Mouse (Mus musculus): Measurements from ENCODE around the gene Ckap4. TPM values are rescaled to one million over a fixed set of nuclear protein-coding genes. Genes with fewer than 3 reads are reported as not detected.

Ckap4 gene
- polyA plus RNA-seq (2015; fragmentation: Nextera tagmentation; extraction: Ambion mirVana): 11.7 and 12.3 TPM in 2 replicates

DNA sequence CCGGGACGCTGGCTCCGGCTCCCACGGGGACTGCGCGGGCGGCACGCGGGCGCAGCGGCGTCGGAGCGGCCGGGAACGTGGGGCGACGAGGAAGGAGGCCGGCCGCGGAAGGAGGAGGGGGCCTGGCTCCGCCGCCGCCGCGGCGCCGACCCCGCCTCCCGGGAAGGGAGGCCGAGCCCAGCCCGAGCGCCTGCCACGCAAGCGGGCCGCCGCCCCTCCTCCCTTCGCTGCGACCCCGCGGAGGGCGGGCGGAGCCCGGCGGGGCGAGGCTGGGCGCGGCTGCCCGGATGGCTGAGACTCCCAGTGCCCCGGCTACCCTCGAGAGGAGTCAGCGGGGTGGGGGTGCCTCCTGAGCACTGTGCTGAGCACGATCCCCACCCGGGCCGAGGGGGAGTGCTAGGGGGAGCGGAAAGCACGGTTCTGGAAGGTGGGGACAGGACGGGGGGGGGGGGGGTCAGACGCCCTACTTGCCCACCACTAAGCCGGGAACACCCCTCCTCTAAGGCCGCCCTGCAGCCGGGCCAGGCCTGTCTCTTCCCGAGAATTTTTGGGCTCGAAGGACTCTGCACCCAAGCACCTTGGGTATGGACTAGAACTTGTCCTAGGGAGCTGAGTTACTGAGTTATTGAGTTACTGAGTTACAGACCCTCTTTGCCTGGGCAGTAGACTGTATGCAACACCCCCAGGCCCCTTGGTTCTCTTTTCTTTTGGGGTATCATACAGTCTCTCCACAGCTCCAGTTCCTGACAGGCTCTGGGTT, at the start of gene Ckap4:
Gene Ckap4, minus strand, starts transcription at position 151 of the 760 bp plus-strand sequence.
- WGBS (ENCODE audit: insufficient replicate concordance): 1% methylated on average over 48 of the region's 64 CpGs
- Histone ChIP-seq H3K4me3 (replicated peaks) (peak within 1 kb of the TSS; percentile 61), H3K27me3 (peaks cover 76% of the 10 kb centered on the region), H3K9me3 (replicated peaks) (no peaks in the 10 kb centered on the region), H3K4me1 (replicated peaks) (peaks cover 22% of the 10 kb centered on the region), H3K36me3 (replicated peaks) (no peaks in the 10 kb centered on the region), H3K9ac (peak within 1 kb of the TSS; percentile 54; the same call in 1 of the 2 replicates), H3K4me2 (peak within 1 kb of the TSS; percentile 67), H3K27ac (replicated peaks) (peak within 1 kb of the TSS; percentile 48; the same call in 1 of the 2 replicates)
- peak; percentile 59 for ATAC-seq (ENCODE audit: insufficient read depth)

DNA sequence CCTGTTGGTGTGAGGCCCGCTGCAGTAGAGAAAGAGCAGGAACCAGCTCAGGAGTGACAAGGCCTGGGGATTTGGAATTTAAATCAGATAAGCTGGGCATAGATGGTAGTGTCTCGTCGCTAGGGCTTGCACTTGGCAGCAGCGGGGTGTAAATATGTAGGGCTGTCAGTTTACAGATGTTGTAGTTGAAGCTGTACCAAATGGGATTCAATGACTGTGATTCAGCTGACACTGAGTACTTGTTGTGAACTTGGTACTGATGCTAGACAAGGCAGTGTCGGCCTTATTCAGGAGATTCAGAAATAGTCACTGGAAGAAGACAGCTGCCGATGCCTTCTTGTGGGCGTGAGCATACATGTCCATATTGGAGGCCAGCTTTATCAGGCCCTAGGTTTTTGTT, 48.4 kb upstream of the Ckap4 start:
- Histone ChIP-seq H3K36me3 (replicated peaks) (0 out of 2 replicates have a peak, but pooled peaks cover 3% of the 10 kb centered on the region), H3K9ac (no peak overlapping the region), H3K27me3 (peaks cover 23% of the 10 kb centered on the region; the same call in 1 of the 2 replicates), H3K4me2 (no peak overlapping the region), H3K9me3 (replicated peaks) (no peaks in the 10 kb centered on the region), H3K4me3 (replicated peaks) (no peak overlapping the region), H3K27ac (replicated peaks) (no peak overlapping the region), H3K4me1 (replicated peaks) (peaks cover 37% of the 10 kb centered on the region)
- WGBS (ENCODE audit: insufficient replicate concordance): 66% methylated on average over 7 of the region's 7 CpGs
- no peak for ATAC-seq (ENCODE audit: insufficient read depth)

DNA sequence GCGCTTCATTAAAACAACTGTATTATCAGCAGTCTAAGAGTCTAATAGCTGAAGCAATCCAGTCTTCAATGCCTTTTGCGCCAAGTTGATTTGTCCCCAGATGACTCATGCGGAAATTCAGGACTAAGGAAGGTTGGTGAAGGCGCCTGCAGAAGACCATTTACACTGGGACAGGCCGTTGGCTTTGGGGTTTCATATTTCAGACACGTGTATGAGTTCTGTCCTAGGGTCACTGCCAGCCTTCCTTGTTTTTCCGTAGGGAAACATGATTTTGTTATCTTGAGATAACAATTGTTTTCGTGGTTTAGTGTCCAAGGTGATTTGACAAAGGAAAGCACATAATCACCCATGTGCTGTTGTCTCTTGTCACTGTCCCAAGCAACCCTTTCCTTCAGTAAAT, 47.3 kb upstream of the Ckap4 start:
- peaks cover 44% of the 10 kb centered on the region for H3K4me1 ChIP-seq (replicated peaks)
- 43% methylated on average over 8 of the region's 8 CpGs for WGBS (ENCODE audit: insufficient replicate concordance)
- H3K9ac ChIP-seq: no peak overlapping the region
- H3K36me3 ChIP-seq (replicated peaks): no peaks in the 10 kb centered on the region
- H3K27ac ChIP-seq (replicated peaks): no peak overlapping the region
- H3K9me3 ChIP-seq (replicated peaks): no peaks in the 10 kb centered on the region
- no peak for ATAC-seq (ENCODE audit: insufficient read depth)
- H3K27me3 ChIP-seq: peaks cover 23% of the 10 kb centered on the region; the same call in 1 of the 2 replicates
- no peak overlapping the region for H3K4me2 ChIP-seq
- H3K4me3 ChIP-seq (replicated peaks): no peak overlapping the region

DNA sequence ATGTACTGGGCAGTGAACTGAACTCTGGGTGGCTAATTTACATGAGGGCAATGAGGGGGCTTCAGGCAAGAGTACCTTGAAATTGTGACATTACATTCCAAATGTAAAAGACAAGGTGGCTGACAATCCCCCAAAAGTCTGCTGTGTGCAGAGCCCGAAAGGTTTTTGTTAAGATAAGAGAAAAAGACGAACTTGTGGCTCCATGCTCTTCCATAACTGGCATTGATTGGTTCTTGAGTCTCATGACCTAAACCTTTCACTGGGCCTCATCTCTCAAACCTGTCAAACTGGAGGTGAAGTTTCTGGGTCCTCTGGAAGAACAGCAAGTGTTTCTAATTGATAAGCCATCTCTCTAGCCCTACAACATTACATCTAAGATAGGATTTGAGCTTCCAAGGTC, 45.7 kb upstream of the Ckap4 start:
- Histone ChIP-seq H3K9me3 (replicated peaks) (no peaks in the 10 kb centered on the region), H3K27me3 (peaks cover 16% of the 10 kb centered on the region; the same call in 1 of the 2 replicates), H3K4me3 (replicated peaks) (peak overlapping the region; percentile 87), H3K4me2 (peak overlapping the region; percentile 95), H3K4me1 (replicated peaks) (peaks cover 54% of the 10 kb centered on the region), H3K9ac (no peak overlapping the region), H3K27ac (replicated peaks) (no peak overlapping the region), H3K36me3 (replicated peaks) (no peaks in the 10 kb centered on the region)
- 20% methylated on average over 2 of the region's 2 CpGs for WGBS (ENCODE audit: insufficient replicate concordance)
- ATAC-seq (ENCODE audit: insufficient read depth): no peak

DNA sequence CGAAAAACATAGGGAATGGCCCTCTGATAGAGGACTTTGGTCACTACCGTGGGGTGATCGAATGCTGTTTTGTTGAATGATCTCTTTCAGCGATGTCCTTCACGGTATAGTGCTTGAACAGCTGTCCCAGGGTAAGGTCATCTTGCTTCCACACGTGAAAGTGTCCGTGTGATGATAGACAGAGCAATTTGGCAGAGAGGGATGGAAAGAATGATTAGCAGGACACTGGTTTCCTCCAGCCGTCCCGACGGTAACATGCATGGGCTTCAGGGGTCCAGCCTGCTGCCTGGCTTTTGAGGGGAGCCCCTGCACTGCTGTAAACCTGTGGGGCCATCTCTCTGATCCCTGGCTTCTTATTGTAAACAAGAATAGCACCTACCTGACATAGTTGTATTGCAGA, 44.9 kb upstream of the Ckap4 start:
- H3K27ac ChIP-seq (replicated peaks): no peak overlapping the region
- H3K36me3 ChIP-seq (replicated peaks): no peaks in the 10 kb centered on the region
- no peak overlapping the region for H3K9ac ChIP-seq
- H3K9me3 ChIP-seq (replicated peaks): no peaks in the 10 kb centered on the region
- H3K27me3 ChIP-seq: peaks cover 12% of the 10 kb centered on the region; the same call in 1 of the 2 replicates
- peak overlapping the region; percentile 95 for H3K4me2 ChIP-seq
- H3K4me3 ChIP-seq (replicated peaks): peak overlapping the region; percentile 87
- WGBS (ENCODE audit: insufficient replicate concordance): 73% methylated on average over 10 of the region's 10 CpGs
- ATAC-seq (ENCODE audit: insufficient read depth): no peak
- peaks cover 56% of the 10 kb centered on the region for H3K4me1 ChIP-seq (replicated peaks)

DNA sequence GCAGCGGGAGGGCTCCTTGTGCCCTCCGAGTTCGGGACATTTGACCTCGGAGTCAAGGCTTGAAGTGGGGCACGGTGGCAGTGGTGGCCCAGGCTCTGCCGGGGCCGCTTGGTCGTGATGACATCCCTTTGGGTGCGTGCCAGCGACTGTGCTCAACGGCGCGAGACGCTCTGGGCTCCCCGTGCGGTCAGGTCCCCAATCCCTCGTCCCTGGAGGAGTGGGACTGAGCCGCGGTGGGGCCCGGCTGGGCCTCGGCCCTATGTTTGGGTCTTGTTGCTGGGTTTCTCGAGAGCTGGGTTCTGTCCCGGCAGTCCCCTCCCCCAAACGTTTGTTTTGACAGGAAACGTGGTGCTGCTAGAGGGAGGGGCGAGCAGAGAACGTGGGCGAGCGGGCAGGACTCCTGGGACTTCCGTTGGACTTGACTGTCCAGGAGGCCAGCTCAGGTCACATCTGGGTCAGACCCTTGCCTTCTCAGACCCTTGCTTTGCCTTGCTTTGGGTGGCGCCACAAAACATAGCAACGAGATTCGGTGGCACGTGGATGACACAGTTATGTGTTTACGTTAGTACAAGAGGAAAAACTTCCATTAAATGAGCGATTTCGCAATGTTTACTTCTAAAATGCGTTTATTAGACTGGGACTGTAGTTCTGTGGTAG, 43.3 kb upstream of the Ckap4 start:
- WGBS (ENCODE audit: insufficient replicate concordance): 1% methylated on average over 38 of the region's 38 CpGs
- peak overlapping the region; percentile 77 for H3K9ac ChIP-seq
- H3K27me3 ChIP-seq: peaks cover 12% of the 10 kb centered on the region; the same call in 1 of the 2 replicates
- H3K36me3 ChIP-seq (replicated peaks): no peaks in the 10 kb centered on the region
- no peaks in the 10 kb centered on the region for H3K9me3 ChIP-seq (replicated peaks)
- peak overlapping the region; percentile 95 for H3K4me2 ChIP-seq
- H3K4me1 ChIP-seq (replicated peaks): peaks cover 66% of the 10 kb centered on the region
- H3K4me3 ChIP-seq (replicated peaks): peak overlapping the region; percentile 87
- no peak for ATAC-seq (ENCODE audit: insufficient read depth)
- H3K27ac ChIP-seq (replicated peaks): peak overlapping the region; percentile 94

DNA sequence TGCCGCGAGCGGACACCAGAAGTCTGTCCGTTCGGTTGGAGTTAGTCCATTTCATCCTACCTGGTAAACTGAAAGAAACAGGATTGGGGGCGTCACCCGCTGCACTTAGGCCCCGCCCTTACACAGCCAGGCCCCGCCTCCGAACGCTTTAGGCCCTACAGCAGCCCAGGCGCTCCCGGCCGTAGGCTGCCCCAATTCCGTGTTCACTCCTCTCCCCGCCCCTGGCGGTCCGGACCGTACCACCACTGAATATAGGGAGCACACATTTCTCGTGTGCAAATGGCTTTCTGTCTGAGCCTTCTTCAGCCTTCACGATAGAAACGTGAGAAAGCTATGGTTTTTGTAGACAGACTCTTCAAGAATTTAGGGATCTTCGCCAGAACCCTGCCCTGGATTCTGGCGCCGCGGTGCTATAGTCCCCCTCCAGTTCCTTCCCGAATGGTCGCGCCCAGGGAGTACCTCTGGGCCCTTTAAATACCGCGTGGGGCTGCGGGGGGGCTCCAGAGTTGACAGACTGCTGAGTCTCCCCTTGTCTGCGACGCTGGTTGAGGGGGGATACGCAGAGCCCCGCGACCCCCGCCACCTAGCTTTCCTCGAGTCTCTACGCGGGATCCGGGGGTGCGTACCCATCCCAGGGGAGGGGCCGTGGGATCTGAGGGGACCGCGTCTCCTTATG, 42.7 kb upstream of the Ckap4 start, which contains the start of gene Tcp11l2:
Gene Tcp11l2, plus strand, starts transcription at position 232 of the 676 bp plus-strand sequence.
- H3K4me3 ChIP-seq (replicated peaks): peak within 1 kb of the TSS; percentile 87
- ATAC-seq (ENCODE audit: insufficient read depth): peak; percentile 95
- peaks cover 12% of the 10 kb centered on the region; the same call in 1 of the 2 replicates for H3K27me3 ChIP-seq
- peak within 1 kb of the TSS; percentile 94 for H3K27ac ChIP-seq (replicated peaks)
- peak within 1 kb of the TSS; percentile 95 for H3K4me2 ChIP-seq
- H3K9me3 ChIP-seq (replicated peaks): no peaks in the 10 kb centered on the region
- peak within 1 kb of the TSS; percentile 77 for H3K9ac ChIP-seq
- WGBS (ENCODE audit: insufficient replicate concordance): under 1% methylated on average over 46 of the region's 46 CpGs
- H3K36me3 ChIP-seq (replicated peaks): no peaks in the 10 kb centered on the region
- H3K4me1 ChIP-seq (replicated peaks): peaks cover 69% of the 10 kb centered on the region

DNA sequence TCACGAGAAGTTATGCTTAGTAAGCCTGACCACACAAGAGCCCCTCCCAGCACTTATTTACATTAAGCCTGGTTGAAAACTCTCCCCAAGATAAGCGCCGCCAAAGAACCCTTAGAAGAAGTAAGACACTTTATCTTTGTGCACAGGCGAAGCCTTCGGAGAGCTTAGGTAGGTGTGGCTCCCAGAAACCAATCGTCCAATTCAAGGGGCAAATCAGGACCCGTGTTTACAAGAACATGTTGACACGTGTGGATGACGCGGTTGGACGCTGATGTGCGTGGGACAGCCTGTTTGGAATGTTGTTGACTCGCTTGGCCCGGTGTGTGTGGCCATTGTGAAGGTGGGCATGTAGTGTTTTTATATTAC, 42.1 kb upstream of the Ckap4 start:
- Histone ChIP-seq H3K27ac (replicated peaks) (peak overlapping the region; percentile 94), H3K4me1 (replicated peaks) (peaks cover 69% of the 10 kb centered on the region), H3K9ac (peak overlapping the region; percentile 33; the same call in 1 of the 2 replicates), H3K4me3 (replicated peaks) (peak overlapping the region; percentile 87), H3K9me3 (replicated peaks) (no peaks in the 10 kb centered on the region), H3K36me3 (replicated peaks) (no peaks in the 10 kb centered on the region), H3K27me3 (peaks cover 12% of the 10 kb centered on the region; the same call in 1 of the 2 replicates), H3K4me2 (peak overlapping the region; percentile 95)
- under 1% methylated on average over 14 of the region's 14 CpGs for WGBS (ENCODE audit: insufficient replicate concordance)
- peak; percentile 89 for ATAC-seq (ENCODE audit: insufficient read depth)

DNA sequence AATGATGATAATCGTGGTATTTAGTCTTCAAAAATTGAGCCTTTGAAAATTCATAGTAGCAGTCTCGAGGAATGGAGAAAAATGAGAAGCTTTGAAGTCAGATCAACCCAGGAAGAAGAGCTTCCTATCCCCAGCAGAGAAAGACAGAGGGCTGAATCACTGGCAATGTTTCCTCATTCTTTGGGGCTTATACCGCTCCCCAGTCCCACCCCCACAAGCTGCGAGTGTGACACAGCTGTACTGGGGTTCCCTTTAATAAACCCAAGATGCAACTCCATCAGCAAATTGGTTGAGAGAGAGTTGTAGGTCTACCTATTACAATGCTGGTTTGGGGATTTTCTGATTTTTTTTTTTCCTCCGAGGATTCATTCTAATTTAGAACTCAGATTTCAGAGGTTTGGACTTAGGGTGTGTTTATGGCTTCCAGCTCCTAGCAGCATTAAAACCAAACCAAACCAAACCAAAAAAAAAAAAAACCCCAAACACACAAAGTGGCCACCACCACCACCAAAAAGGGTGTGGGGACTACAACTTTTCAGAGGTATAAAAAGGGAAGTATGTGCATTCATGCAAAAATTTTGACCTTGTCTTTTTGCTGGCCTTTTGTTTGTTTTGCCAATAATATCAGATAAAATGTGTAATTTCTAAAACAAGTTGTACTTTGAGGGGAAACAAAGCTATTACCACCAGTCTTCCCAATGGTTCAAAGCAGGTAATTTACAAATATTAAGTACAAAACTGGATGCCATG, 40.0 kb upstream of the Ckap4 start:
- H3K27me3 ChIP-seq: peaks cover 17% of the 10 kb centered on the region; the same call in 1 of the 2 replicates
- H3K9ac ChIP-seq: no peak overlapping the region
- peak overlapping the region; percentile 94 for H3K27ac ChIP-seq (replicated peaks)
- no peak for ATAC-seq (ENCODE audit: insufficient read depth)
- H3K9me3 ChIP-seq (replicated peaks): no peaks in the 10 kb centered on the region
- no peak overlapping the region for H3K4me2 ChIP-seq
- peaks cover 57% of the 10 kb centered on the region for H3K4me1 ChIP-seq (replicated peaks)
- 24% methylated on average over 5 of the region's 5 CpGs for WGBS (ENCODE audit: insufficient replicate concordance)
- H3K4me3 ChIP-seq (replicated peaks): no peak overlapping the region
- no peaks in the 10 kb centered on the region for H3K36me3 ChIP-seq (replicated peaks)

DNA sequence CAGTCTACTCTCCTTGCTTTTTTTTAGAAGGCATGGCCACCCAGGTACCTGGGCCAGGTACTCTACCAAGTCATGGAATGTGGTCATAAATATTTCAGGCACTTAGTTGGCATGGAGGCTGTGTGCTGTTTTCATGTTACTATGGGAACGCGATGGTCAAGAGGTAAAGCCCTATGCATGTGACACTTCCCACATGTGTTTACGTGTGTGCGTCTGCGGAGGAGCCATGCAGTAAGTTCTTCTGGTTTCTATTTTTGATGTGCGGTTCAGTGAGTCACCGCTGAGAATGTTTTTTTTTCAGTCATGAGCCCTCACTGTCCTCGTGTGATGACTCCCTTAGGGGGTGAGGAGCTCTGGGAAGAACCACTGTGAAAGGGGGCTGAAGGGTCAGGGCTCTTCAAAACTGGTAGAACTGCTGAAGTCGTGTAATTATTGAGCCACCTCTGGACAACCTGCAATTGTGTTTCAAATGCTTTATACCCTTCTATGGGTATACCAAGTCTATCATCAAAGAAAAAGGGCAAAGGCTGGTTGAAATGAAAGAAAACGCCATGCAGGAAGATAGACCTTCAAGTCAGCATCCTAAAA, 37.3 kb upstream of the Ckap4 start:
- no peak overlapping the region for H3K9ac ChIP-seq
- no peaks in the 10 kb centered on the region for H3K36me3 ChIP-seq (replicated peaks)
- peaks cover 16% of the 10 kb centered on the region for H3K27me3 ChIP-seq
- H3K4me1 ChIP-seq (replicated peaks): peaks cover 34% of the 10 kb centered on the region
- 71% methylated on average over 10 of the region's 10 CpGs for WGBS (ENCODE audit: insufficient replicate concordance)
- no peak for ATAC-seq (ENCODE audit: insufficient read depth)
- no peak overlapping the region for H3K4me2 ChIP-seq
- H3K27ac ChIP-seq (replicated peaks): no peak overlapping the region
- no peak overlapping the region for H3K4me3 ChIP-seq (replicated peaks)
- no peaks in the 10 kb centered on the region for H3K9me3 ChIP-seq (replicated peaks)
